Mouse (Mus musculus) heart, embryonic 16.5 days (tissue): Measurements from ENCODE around the gene Aqr. TPM values are rescaled to one million over a fixed set of nuclear protein-coding genes. Genes with fewer than 3 reads are reported as not detected.
A peak's percentile ranks its signal among the peaks of the same experiment; 100 is the strongest.

Experiments
- ATAC-seq: fragments of 200-750 bp; cut with Nextera tagmentation; replicated peaks from 2 replicates; pipeline ENCODE4 v1.8.0; 2017; ENCODE audit warnings: moderate number of reproducible peaks; ENCODE audit not compliant: insufficient read depth, low FRiP score; ENCODE audit errors: extremely low read depth
- H3K27ac ChIP-seq: fragments of 300-500 bp; sonication (generic); 2 replicates; pipeline ENCODE4 v1.5.1; 2014; ENCODE audit warnings: mild to moderate bottlenecking, low read length, control low read depth, moderate library complexity
- H3K27me3 ChIP-seq: fragments of 300-500 bp; sonication (generic); 2 replicates; pipeline ENCODE4 v1.6.1; 2014; ENCODE audit warnings: low read length, mixed read lengths; ENCODE audit not compliant: control insufficient read depth, insufficient read depth
- H3K36me3 ChIP-seq: fragments of 300-500 bp; sonication (generic); 2 replicates; pipeline ENCODE4 v1.6.1; 2014; ENCODE audit not compliant: control insufficient read depth, insufficient read depth
- H3K4me1 ChIP-seq: fragments of 300-500 bp; sonication (generic); 2 replicates; pipeline ENCODE4 v1.6.1; 2014; ENCODE audit warnings: low read length, mixed read lengths; ENCODE audit not compliant: control insufficient read depth, insufficient read depth
- H3K4me2 ChIP-seq: fragments of 300-500 bp; sonication (generic); 2 replicates; pipeline ENCODE4 v1.6.1; 2014; ENCODE audit warnings: low read depth, mild to moderate bottlenecking, control low read depth, low read length
- H3K4me3 ChIP-seq: fragments of 300-500 bp; sonication (generic); 2 replicates; pipeline ENCODE4 v1.5.1; 2014; ENCODE audit warnings: mild to moderate bottlenecking, control low read depth, low read length
- H3K9ac ChIP-seq: fragments of 300-500 bp; sonication (generic); 2 replicates; pipeline ENCODE4 v1.6.1; 2014; ENCODE audit warnings: low read length, control low read depth
- H3K9me3 ChIP-seq: fragments of 300-500 bp; sonication (generic); replicated peaks from 2 replicates; pipeline ENCODE4 v1.6.1; 2016; ENCODE audit warnings: low read length; ENCODE audit not compliant: control insufficient read depth
- WGBS: fragments of 180-500 bp; shearing (Covaris S2); extraction: QIAGEN DNeasy Blood & Tissue Kit; methylation state at CpG from one replicate; pipeline ENCODE4 v1.1.7; 2014; 5-methylcytosine and 5-hydroxymethylcytosine counted together
- polyA plus RNA-seq: library from polyadenylated mRNA; unstranded; fragments of >200 nt; fragmentation: Nextera tagmentation; extraction: Ambion mirVana; gene quantifications from 2 replicates; pipeline ENCODE4 v1.2.1, GENCODE M21; 2015

The Aqr gene
- polyA plus RNA-seq, 1 experiment from 2014 or later = 21.9 TPM

- Histone ChIP-seq H3K9ac (no peak overlapping the region), H3K4me2 (no peak overlapping the region), H3K36me3 (no peaks in the 10 kb centered on the region; the same call in 1 of the 2 replicates), H3K27ac (no peak overlapping the region), H3K9me3 (no peaks in the 10 kb centered on the region), H3K4me1 (0 out of 2 replicates have a peak, but pooled peaks cover 3% of the 10 kb centered on the region), H3K4me3 (no peak overlapping the region), H3K27me3 (no peaks in the 10 kb centered on the region)
- ATAC-seq = no peak
- 75% methylated on average over 3 of the region's 3 CpGs for WGBS
Measured at GRCm38 (mm10) chr2:114066226-114066625, 120.6 kb downstream of the Aqr start.

- WGBS = 54% methylated on average over 2 of the region's 2 CpGs
- H3K4me3 ChIP-seq = no peak overlapping the region
- no peak for ATAC-seq
- no peaks in the 10 kb centered on the region for H3K27me3 ChIP-seq
- no peaks in the 10 kb centered on the region for H3K9me3 ChIP-seq
- peaks cover 3% of the 10 kb centered on the region; the same call in 1 of the 2 replicates for H3K36me3 ChIP-seq
- H3K9ac ChIP-seq = no peak overlapping the region
- peaks cover 3% of the 10 kb centered on the region for H3K4me1 ChIP-seq
- H3K4me2 ChIP-seq = no peak overlapping the region
- no peak overlapping the region for H3K27ac ChIP-seq
Measured at GRCm38 (mm10) chr2:114064004-114064403, 122.8 kb downstream of the Aqr start.

GRCm38 (mm10) chr2:114060071-114060591, 126.7 kb downstream of the Aqr start:
- 54% methylated on average over 6 of the region's 6 CpGs for WGBS
- Histone ChIP-seq H3K9me3 (no peaks in the 10 kb centered on the region), H3K27ac (no peak overlapping the region), H3K9ac (no peak overlapping the region), H3K4me3 (no peak overlapping the region), H3K27me3 (no peaks in the 10 kb centered on the region), H3K4me2 (no peak overlapping the region), H3K4me1 (peaks cover 3% of the 10 kb centered on the region), H3K36me3 (peaks cover 3% of the 10 kb centered on the region; the same call in 1 of the 2 replicates)
- no peak for ATAC-seq

GRCm38 (mm10) chr2:114059608-114060007, 127.2 kb downstream of the Aqr start:
- Histone ChIP-seq H3K4me1 (peaks cover 3% of the 10 kb centered on the region), H3K9ac (no peak overlapping the region), H3K27ac (no peak overlapping the region), H3K4me2 (no peak overlapping the region), H3K4me3 (no peak overlapping the region), H3K9me3 (no peaks in the 10 kb centered on the region), H3K27me3 (no peaks in the 10 kb centered on the region), H3K36me3 (peaks cover 3% of the 10 kb centered on the region; the same call in 1 of the 2 replicates)
- WGBS = 31% methylated on average over 1 of the region's 1 CpGs
- ATAC-seq = no peak

GRCm38 (mm10) chr2:114058226-114058796, 128.5 kb downstream of the Aqr start:
- H3K36me3 ChIP-seq = peaks cover 3% of the 10 kb centered on the region; the same call in 1 of the 2 replicates
- no peaks in the 10 kb centered on the region for H3K9me3 ChIP-seq
- 45% methylated on average over 10 of the region's 10 CpGs for whole genome bisulfite sequencing
- H3K27ac ChIP-seq = peak overlapping the region; percentile 96
- peak overlapping the region; percentile 35 for H3K4me3 ChIP-seq
- H3K9ac ChIP-seq = peak overlapping the region; percentile 64
- ATAC-seq = no peak
- peak overlapping the region; percentile 59 for H3K4me2 ChIP-seq
- peaks cover 6% of the 10 kb centered on the region for H3K4me1 ChIP-seq
- H3K27me3 ChIP-seq = no peaks in the 10 kb centered on the region

- H3K9me3 ChIP-seq = no peaks in the 10 kb centered on the region
- peak overlapping the region; percentile 64 for H3K9ac ChIP-seq
- H3K4me1 ChIP-seq = peaks cover 6% of the 10 kb centered on the region
- peak overlapping the region; percentile 35 for H3K4me3 ChIP-seq
- 9% methylated on average over 10 of the region's 10 CpGs for whole genome bisulfite sequencing
- H3K36me3 ChIP-seq = peaks cover 3% of the 10 kb centered on the region; the same call in 1 of the 2 replicates
- no peaks in the 10 kb centered on the region for H3K27me3 ChIP-seq
- H3K27ac ChIP-seq = peak overlapping the region; percentile 96
- H3K4me2 ChIP-seq = peak overlapping the region; percentile 59
- peak; percentile 64 for ATAC-seq
Measured at GRCm38 (mm10) chr2:114057303-114057853, 129.4 kb downstream of the Aqr start.

- H3K4me3 ChIP-seq = peak overlapping the region; percentile 49
- H3K27ac ChIP-seq = peak overlapping the region; percentile 98
- H3K4me2 ChIP-seq = peak overlapping the region; percentile 54
- no peaks in the 10 kb centered on the region for H3K27me3 ChIP-seq
- peaks cover 3% of the 10 kb centered on the region; the same call in 1 of the 2 replicates for H3K4me1 ChIP-seq
- no peaks in the 10 kb centered on the region for H3K36me3 ChIP-seq
- 33% methylated on average over 4 of the region's 4 CpGs for WGBS
- H3K9me3 ChIP-seq = no peaks in the 10 kb centered on the region
- H3K9ac ChIP-seq = peak overlapping the region; percentile 76
- peak; percentile 66 for ATAC-seq
Measured at GRCm38 (mm10) chr2:114054129-114054528, 132.7 kb downstream of the Aqr start.

- peak within 1 kb of the TSS; percentile 84 for H3K9ac ChIP-seq
- 11% methylated on average over 14 of the region's 14 CpGs for WGBS
- H3K4me3 ChIP-seq = peak within 1 kb of the TSS; percentile 58
- H3K36me3 ChIP-seq = peaks cover 5% of the 10 kb centered on the region; the same call in 1 of the 2 replicates
- H3K4me1 ChIP-seq = peaks cover 3% of the 10 kb centered on the region; the same call in 1 of the 2 replicates
- H3K4me2 ChIP-seq = peak within 1 kb of the TSS; percentile 69
- ATAC-seq = peak; percentile 75
- H3K27me3 ChIP-seq = no peaks in the 10 kb centered on the region
- H3K9me3 ChIP-seq = no peaks in the 10 kb centered on the region
- peak within 1 kb of the TSS; percentile 98 for H3K27ac ChIP-seq
Measured at GRCm38 (mm10) chr2:114052696-114053598, 133.9 kb downstream of the Aqr start, which contains the start of gene Actc1. Gene Actc1 (minus strand): TSS chr2:114053548.
